Mouse (Mus musculus): ENCODE data around the gene E2f6. TPM values are rescaled to one million over a fixed set of nuclear protein-coding genes. Genes with fewer than 3 reads are reported as not detected.

The E2f6 gene
- total and polyA plus RNA-seq, 2 experiments from 2014 or later: 34.1 to 50.4 TPM

DNA sequence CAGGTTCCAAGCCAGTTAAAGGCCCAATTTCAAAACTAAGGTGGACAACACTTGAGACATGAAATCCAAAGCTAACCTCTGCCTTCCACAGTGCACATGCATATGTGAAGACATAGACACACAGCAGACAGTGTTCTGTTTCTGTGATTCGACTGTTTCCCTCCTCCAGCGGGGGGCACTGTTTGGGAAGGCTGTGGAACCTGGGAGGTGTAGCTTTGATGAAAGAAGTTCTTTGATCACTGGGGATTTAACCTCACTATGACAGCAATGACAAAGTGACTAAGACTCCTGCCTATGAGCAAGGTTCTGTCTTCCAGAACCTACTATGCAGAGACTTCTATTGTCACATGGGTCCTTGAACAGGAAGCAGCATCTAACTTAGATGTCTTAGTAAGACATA is 19.0 kb downstream of the E2f6 start:
- Histone ChIP-seq H3K4me1 (ENCODE audit: control insufficient read depth, insufficient read depth) (peaks cover 4% of the 10 kb centered on the region; the same call in 1 of the 2 replicates), H3K36me3 (replicated peaks; ENCODE audit: control insufficient read depth, insufficient read depth, low read length) (peaks cover 17% of the 10 kb centered on the region), H3K9me3 (replicated peaks; ENCODE audit: control insufficient read depth, low read length) (no peaks in the 10 kb centered on the region), H3K27ac (ENCODE audit: low read depth) (no peak overlapping the region), H3K4me2 (ENCODE audit: low read depth, low read length) (no peak overlapping the region), H3K27me3 (ENCODE audit: control insufficient read depth, insufficient read depth, low read length) (no peaks in the 10 kb centered on the region), H3K4me3 (ENCODE audit: low read depth, low read length) (no peak overlapping the region), H3K9ac (replicated peaks; ENCODE audit: low read depth, low read length) (no peak overlapping the region)
- 73% methylated on average over 2 of the region's 2 CpGs for WGBS
- ATAC-seq (ENCODE audit: insufficient read depth, low read depth) (no peak), DNase-seq (ENCODE audit: low spot score) (no peak)
- no peak for TF ChIP-seq EP300 (IDR thresholded peaks at IDR 0.05; ENCODE audit: low read depth)
- TF ChIP-seq CTCF (IDR thresholded peaks at IDR 0.05; ENCODE audit: low read depth): peak; percentile 42

DNA sequence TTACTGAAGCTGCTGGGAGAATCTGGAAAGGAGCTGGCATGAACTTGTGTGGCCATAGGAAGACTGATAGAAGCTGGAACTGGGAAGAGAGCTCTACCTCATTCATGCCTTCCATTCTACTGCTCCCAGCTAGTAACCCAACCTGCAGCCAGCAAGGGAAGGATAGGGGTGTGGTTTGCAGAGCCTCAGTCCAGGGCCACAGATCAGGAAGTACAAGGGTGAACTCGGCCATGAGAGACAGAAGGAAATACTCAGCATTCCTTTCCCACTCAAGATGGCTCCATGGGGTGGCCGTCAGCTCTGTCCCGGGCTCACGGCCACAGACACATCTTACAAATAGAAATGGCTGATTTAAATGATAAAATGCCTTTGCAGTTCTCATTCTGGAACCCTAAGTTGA is 20.3 kb downstream of the E2f6 start:
- no peak overlapping the region for H3K9ac ChIP-seq (replicated peaks; ENCODE audit: low read depth, low read length)
- DNase-seq (ENCODE audit: low spot score) (no peak), ATAC-seq (ENCODE audit: insufficient read depth, low read depth) (no peak)
- WGBS: 47% methylated on average over 4 of the region's 4 CpGs
- peaks cover 12% of the 10 kb centered on the region for H3K4me1 ChIP-seq (ENCODE audit: control insufficient read depth, insufficient read depth)
- H3K4me2 ChIP-seq (ENCODE audit: low read depth, low read length): no peak overlapping the region
- H3K27ac ChIP-seq (ENCODE audit: low read depth): no peak overlapping the region
- peaks cover 6% of the 10 kb centered on the region; the same call in 1 of the 2 replicates for H3K36me3 ChIP-seq (replicated peaks; ENCODE audit: control insufficient read depth, insufficient read depth, low read length)
- no peaks in the 10 kb centered on the region for H3K9me3 ChIP-seq (replicated peaks; ENCODE audit: control insufficient read depth, low read length)
- no peak overlapping the region for H3K4me3 ChIP-seq (ENCODE audit: low read depth, low read length)
- TF ChIP-seq CTCF (IDR thresholded peaks at IDR 0.05; ENCODE audit: low read depth) (no peak), EP300 (IDR thresholded peaks at IDR 0.05; ENCODE audit: low read depth) (no peak)
- H3K27me3 ChIP-seq (ENCODE audit: control insufficient read depth, insufficient read depth, low read length): no peaks in the 10 kb centered on the region

DNA sequence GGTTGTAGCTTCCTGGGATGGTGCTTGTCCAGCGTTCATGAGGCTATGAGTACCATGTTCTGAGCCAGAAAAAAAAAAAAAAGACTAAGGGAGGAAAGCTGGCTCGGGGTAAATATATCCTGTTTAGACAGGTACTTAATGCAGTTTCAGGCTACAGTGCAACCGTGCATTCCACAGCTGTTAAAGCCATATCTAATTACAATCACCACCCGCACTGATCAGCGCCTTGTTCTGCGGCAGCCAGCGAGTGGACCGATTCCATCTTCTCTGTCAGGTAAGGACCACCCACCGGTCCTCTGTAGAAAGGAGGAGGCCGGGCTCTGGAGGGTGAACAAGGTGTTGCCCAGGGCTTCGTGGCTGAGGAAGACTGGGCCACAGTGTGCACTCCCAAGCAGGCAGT is 23.9 kb downstream of the E2f6 start:
- 66% methylated on average over 11 of the region's 11 CpGs for WGBS
- Histone ChIP-seq H3K4me3 (ENCODE audit: low read depth, low read length) (no peak overlapping the region), H3K9me3 (replicated peaks; ENCODE audit: control insufficient read depth, low read length) (0 out of 2 replicates have a peak, but pooled peaks cover 6% of the 10 kb centered on the region), H3K4me1 (ENCODE audit: control insufficient read depth, insufficient read depth) (peaks cover 22% of the 10 kb centered on the region), H3K27ac (ENCODE audit: low read depth) (no peak overlapping the region), H3K27me3 (ENCODE audit: control insufficient read depth, insufficient read depth, low read length) (no peaks in the 10 kb centered on the region), H3K36me3 (replicated peaks; ENCODE audit: control insufficient read depth, insufficient read depth, low read length) (no peaks in the 10 kb centered on the region), H3K4me2 (ENCODE audit: low read depth, low read length) (no peak overlapping the region), H3K9ac (replicated peaks; ENCODE audit: low read depth, low read length) (no peak overlapping the region)
- ATAC-seq (ENCODE audit: insufficient read depth, low read depth): no peak
- no peak for DNase-seq (ENCODE audit: low spot score)
- TF ChIP-seq EP300 (IDR thresholded peaks at IDR 0.05; ENCODE audit: low read depth): no peak
- no peak for TF ChIP-seq CTCF (IDR thresholded peaks at IDR 0.05; ENCODE audit: low read depth)

DNA sequence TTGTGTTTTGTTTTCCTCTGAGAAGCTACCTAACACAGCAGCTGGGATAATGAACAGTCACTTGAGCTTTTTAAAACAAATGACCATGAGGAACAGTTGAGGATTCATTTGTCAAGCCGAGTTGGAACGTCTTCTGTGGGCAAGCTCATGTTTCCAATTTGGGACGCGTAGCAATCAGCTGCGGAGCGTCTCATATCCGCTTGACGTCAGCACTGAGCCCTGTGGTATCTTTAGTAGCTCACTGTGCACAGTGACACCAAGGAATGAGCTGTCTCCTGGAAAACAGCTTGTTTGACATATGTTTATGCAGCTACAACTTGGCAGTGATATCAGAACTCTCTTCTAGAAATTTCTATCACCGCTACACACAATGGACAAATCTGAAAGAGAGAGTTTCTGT is 25.4 kb downstream of the E2f6 start:
- Histone ChIP-seq H3K36me3 (replicated peaks; ENCODE audit: control insufficient read depth, insufficient read depth, low read length) (no peaks in the 10 kb centered on the region), H3K4me3 (ENCODE audit: low read depth, low read length) (peak overlapping the region; percentile 15; the same call in 1 of the 2 replicates), H3K9me3 (replicated peaks; ENCODE audit: control insufficient read depth, low read length) (0 out of 2 replicates have a peak, but pooled peaks cover 6% of the 10 kb centered on the region), H3K27me3 (ENCODE audit: control insufficient read depth, insufficient read depth, low read length) (no peaks in the 10 kb centered on the region), H3K4me2 (ENCODE audit: low read depth, low read length) (peak overlapping the region; percentile 33), H3K27ac (ENCODE audit: low read depth) (peak overlapping the region; percentile 90), H3K9ac (replicated peaks; ENCODE audit: low read depth, low read length) (peak overlapping the region; percentile 9; the same call in 1 of the 2 replicates), H3K4me1 (ENCODE audit: control insufficient read depth, insufficient read depth) (peaks cover 30% of the 10 kb centered on the region)
- ATAC-seq (ENCODE audit: insufficient read depth, low read depth) (peak; percentile 88), DNase-seq (ENCODE audit: low spot score) (peak; percentile 94)
- TF ChIP-seq CTCF (IDR thresholded peaks at IDR 0.05; ENCODE audit: low read depth) (peak; percentile 43; the same call in 1 of the 2 replicates), EP300 (IDR thresholded peaks at IDR 0.05; ENCODE audit: low read depth) (peak; percentile 56; the same call in 1 of the 2 replicates)
- 6% methylated on average over 9 of the region's 9 CpGs for WGBS

DNA sequence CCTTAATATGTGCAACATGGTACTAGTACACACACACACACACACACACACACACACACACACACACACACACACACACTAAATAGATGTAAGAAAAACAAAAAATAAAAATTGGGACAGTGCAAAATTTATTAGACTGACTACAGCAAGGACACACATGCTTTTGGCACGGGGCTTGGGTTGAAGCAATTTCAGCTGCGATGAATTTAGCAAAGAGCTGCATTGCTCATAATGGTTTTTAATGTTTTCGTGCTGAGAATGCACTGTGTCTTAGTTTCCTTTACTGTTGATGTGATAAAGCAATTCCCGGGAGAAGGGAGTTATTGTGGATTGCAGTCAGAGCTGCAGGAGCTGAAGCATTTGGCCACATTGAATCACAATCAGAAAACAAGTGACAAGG is 27.0 kb downstream of the E2f6 start:
- ATAC-seq (ENCODE audit: insufficient read depth, low read depth): no peak
- DNase-seq (ENCODE audit: low spot score): no peak

More for the DNA sequence above, 27.0 kb downstream of the E2f6 start:
- Histone ChIP-seq H3K36me3 (replicated peaks; ENCODE audit: control insufficient read depth, insufficient read depth, low read length) (no peaks in the 10 kb centered on the region), H3K27me3 (ENCODE audit: control insufficient read depth, insufficient read depth, low read length) (no peaks in the 10 kb centered on the region), H3K4me1 (ENCODE audit: control insufficient read depth, insufficient read depth) (peaks cover 35% of the 10 kb centered on the region), H3K9ac (replicated peaks; ENCODE audit: low read depth, low read length) (no peak overlapping the region), H3K27ac (ENCODE audit: low read depth) (0 out of 2 replicates have a peak overlapping the region, but pooled peaks have one; percentile 5), H3K4me2 (ENCODE audit: low read depth, low read length) (no peak overlapping the region), H3K9me3 (replicated peaks; ENCODE audit: control insufficient read depth, low read length) (0 out of 2 replicates have a peak, but pooled peaks cover 6% of the 10 kb centered on the region), H3K4me3 (ENCODE audit: low read depth, low read length) (no peak overlapping the region)
- WGBS: 79% methylated on average over 4 of the region's 4 CpGs
- TF ChIP-seq EP300 (IDR thresholded peaks at IDR 0.05; ENCODE audit: low read depth) (no peak), CTCF (IDR thresholded peaks at IDR 0.05; ENCODE audit: low read depth) (no peak)

Data from heart, postnatal 0 days (tissue).